Mouse (Mus musculus) frontal cortex, adult (tissue): ENCODE results near the gene Kif4.
A peak's percentile ranks its signal among the peaks of the same experiment; 100 is the strongest.

Experiments used
- ATAC-seq: cut with Nextera tagmentation; 2 replicates; pipeline ENCODE4 v1.9.2; 2017; ENCODE audit warnings: mild to moderate bottlenecking, moderate library complexity, mixed read lengths; ENCODE audit not compliant: low TSS enrichment

The Kif4 gene

DNA sequence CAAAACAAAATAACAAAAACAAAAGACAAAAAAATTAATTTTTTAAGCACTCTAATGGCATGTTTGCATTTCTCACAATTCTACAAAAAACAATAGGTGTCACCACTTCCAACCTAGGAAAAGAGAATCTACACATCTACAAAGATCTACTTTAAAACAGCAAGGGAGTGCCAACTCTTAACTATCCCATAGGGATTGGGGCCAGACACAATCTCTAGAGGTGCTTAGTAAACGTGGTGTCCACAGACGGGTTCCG, at the start of gene Kif4:
Kif4 (plus strand) TSS at position 192 of the 256 bp plus-strand sequence.
- no peak; the same call in 1 of the 2 replicates for ATAC-seq

DNA sequence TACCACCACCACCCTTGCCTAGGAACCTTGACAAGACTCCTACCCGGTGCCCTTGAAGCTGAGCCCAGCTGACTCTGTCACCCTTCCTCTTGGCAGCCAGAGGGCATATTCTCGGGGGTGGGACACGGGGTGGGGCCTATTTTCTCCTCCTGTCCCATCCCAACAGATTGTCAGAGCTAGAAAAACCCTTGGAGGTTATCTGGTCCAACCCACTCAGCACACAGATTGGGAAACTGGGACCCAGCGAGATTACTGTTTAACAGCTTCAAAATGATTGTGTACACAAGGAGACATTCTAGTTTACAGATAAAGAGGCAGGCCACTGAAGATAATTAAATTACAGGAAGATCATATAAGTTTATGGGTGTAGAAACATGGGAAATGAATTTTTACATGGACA, 30.7 kb upstream of the Kif4 start, which contains the start of gene P2ry4:
P2ry4 (minus strand) TSS at position 79 of the 400 bp plus-strand sequence.
- no peak for ATAC-seq

DNA sequence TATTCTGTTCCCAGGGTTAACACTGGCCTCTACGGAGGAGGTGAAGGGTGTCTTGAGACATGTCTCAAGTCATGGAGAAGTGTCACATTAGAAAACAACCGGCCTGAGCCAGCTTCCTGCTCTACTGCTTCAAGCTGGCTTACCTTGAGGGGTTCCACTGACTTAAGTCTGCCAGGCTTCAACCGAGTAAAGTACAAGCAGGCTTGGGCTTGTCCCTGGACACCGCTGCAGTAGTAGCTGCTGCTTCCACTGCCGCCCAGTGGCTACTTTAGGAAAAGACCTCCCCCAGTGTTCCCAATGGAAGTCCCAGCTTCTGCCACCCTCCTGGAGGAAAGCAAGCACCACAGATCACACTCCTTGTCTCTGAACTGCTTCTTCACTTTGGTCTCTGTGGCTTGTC, 28.1 kb upstream of the Kif4 start:
- ATAC-seq, result peak; percentile 85

DNA sequence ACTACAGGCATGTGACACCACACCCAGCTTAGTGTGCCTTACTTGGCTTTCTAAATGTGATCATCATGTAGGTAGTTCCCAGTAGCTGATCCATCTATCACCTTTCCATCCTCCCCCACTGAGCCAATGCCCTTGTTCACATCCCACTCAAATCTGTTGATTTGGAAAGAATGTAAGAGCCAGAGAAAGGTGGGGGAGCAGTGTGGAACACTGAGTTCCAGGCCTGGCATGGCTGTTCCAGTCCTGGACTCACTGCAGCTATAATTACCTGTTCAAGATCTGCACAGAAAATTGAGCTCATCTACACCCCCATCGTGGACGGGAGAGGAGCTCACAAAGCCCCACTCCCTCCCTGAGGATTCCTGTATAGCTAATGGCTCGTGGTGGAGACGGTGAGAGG, 25.8 kb upstream of the Kif4 start:
- peak; percentile 77 for ATAC-seq

DNA sequence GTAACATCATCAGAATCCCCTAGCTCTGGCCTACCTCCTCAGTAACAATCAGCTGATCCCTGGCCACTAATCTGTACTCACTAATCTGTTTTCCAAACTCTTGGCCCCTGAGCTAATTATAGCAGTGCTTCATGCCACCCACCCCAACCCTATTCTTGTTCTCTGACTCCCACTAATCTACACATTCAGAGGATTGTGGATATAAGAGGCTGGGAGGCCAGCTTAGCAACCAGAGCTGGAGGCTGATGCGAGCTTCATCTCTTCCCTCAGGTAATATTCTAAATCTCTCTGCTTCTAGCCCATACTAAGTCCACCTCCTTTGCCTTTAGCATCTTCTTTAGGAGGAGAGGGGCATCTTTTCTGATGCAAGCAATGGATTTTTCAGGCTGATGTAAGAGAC, 20.2 kb upstream of the Kif4 start, which contains the start of gene Arr3:
Arr3 (plus strand) TSS at position 184 of the 400 bp plus-strand sequence.
- ATAC-seq, result peak; percentile 79

DNA sequence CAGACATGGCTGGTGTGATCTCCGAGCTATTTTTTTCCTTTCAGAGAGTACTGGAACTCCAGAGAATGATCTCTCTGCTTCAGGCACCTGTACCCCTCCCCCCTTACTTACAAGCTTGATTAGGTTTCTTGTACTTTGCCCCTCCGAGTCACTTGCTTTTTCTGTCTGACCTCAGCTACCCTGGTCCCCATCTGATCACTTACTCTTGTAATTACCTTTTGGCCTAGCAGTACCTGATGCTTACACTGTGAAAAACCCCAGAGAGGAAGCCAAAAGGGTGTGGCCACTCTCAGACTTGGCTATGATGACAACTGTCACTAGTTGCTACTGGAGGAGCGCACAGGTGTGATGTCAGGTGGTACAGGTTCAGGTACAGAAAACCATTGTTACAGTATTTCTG, 7.0 kb upstream of the Kif4 start:
- ATAC-seq, result no peak

DNA sequence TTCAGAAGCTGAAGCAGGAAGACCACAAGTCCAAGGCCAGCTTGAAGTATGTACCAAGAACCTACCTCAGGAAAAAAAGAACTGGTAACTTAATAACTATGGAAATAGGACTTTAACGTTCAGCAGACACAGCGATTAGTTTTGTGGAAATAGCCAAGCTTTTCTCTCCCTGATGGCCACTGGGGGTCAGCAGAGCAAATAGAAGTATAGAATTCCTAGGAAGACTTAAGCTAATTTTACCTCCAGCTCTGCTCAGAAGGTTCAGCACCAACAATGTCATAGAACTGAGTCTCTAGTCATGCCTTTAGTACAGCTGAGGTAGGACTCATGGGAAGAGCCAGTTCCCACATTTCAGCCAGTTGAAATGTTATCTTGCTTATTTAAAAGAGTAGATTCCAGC, 4.2 kb upstream of the Kif4 start:
- no peak for ATAC-seq

DNA sequence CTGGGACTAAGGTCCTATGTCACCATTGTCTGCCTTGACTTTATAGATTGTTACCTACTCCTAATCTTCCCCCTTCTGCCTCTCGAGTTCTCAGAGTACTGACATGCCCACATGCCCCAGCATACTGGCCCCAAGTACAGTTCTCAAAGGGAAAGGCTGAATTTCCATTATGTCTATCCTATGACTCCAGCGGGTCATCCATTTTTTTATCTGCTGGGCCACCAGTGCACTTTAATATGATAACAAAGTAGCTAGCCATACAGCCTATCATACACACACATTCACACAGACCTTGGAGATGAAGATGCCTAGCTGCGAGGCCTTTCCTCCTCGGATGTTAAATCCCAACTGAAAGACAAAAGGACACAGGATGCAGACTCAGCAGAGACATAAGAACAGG, 1.3 kb upstream of the Kif4 start:
- no peak for ATAC-seq

DNA sequence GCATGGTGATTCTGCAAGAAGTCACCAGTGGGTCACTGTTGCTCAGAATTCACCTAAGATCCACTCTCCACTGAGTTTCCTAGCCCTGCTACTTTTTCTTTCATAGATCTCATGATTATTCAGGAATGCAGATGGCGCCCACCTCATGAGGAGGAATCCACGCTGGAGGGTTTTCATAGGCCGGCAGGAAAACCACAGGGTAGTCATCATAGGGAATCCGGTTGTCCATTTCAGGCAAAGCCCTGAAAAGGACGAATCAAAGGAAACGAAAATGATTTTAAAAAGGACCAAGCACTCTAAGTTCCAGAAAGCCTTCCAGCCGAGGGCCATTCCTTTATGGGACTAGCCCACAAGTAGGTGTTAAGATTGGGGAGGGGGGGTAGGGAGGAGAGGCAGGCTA, 391 bp upstream of the Kif4 start:
- no peak for ATAC-seq

DNA sequence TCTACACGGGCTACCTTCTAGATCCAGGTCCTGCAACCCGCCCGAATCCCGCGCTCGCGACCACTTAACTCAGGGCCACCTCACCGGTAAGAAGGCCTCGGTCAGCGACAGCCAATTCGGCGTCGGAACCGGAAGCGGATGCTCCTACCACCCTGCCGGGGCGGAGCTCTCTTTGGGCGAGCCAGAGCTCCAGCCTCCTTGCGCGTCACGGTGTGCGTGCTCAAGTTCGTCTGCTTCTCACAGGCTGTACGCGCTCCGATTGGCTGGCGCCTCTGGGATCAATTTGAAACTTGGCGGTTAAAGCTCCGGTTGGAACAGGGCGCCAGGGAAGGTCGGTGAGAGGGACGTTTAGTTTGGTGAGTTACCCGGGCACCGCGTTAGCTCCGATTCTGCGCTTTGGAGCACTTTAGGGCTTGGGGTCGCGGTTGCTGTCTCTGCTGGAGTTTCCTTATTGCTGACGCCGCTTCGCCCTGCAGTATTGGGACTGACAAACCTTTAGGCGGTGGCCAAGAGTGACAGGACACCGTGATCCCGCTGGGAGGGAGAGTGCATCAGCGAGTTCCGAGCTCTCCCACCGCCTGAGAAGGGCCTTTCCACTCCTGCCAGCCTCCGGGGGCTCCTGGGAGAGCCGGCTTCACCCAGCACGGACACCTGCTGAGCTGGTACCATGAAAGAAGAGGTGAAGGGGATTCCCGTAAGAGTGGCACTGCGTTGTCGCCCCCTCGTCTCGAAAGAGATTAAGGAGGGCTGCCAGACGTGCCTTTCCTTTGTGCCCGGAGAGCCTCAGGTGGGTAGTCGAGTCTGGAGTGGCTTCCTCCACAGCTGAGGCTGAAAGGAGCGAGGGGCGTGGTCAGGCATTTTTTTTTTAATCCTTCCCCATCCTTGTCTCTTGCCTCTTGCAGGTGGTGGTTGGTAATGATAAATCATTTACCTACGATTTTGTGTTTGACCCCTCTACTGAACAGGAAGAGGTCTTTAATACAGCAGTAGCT, 561 bp downstream of the Kif4 start, which contains the start of gene Pdzd11:
Pdzd11 (minus strand) TSS at position 767 of the 992 bp plus-strand sequence.
- peak; percentile 100 for ATAC-seq

DNA sequence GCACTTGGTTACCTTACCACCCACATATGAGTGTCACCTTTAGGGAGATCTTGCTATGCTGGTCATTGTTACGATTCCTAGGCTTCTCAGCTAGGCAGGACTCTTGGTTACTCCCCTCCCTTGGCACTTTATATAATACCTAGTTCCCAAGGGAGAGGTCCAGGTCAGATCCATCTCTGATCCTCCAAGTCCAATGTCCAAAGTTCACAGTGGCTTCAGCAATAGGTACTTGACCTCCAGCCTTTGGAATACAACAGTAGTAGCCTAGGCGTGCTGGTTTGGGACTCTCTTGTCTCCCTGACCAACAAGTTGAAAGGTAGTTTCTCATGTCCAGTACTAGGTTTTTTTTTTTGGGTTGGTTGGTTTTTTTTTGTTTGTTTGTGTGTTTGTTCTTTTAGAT, 3.5 kb downstream of the Kif4 start:
- ATAC-seq, result no peak

DNA sequence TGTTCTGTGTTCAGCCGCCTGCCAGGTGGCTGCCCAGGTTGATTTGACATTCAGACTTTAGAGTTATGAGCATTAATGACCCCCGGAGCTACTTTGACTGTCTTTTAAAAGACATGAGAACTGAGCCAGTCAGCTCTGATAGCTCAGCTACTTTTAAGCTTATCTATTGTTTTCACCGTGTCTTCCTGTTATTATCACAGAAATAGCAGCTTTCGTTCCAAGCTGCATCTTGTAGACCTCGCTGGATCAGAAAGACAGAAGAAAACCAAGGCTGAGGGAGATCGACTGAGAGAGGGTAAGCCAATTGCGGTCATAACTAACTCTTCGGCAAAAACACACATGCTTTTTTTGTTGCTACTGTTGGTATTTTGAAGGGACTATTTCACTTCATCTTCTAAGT, 12.9 kb downstream of the Kif4 start:
- no peak for ATAC-seq

DNA sequence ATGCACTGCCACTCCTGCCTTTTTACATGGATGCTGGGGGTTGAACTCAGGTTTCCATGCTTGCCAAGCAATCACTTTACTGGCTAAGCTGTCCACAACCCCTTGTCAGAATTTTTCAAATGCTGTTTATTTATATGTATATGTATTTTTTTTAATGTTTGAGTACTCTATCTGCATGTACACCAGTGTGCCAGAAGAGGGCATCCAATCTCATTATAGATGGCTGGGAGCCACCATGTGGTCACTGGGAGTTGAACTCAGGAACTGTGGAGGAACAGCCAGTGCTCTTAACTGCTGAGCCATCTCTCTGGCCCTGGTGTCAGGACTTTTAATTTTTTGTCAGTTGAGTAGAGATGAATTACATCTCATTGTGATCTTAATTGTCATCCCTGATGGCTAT, 27.3 kb downstream of the Kif4 start:
- no peak for ATAC-seq

DNA sequence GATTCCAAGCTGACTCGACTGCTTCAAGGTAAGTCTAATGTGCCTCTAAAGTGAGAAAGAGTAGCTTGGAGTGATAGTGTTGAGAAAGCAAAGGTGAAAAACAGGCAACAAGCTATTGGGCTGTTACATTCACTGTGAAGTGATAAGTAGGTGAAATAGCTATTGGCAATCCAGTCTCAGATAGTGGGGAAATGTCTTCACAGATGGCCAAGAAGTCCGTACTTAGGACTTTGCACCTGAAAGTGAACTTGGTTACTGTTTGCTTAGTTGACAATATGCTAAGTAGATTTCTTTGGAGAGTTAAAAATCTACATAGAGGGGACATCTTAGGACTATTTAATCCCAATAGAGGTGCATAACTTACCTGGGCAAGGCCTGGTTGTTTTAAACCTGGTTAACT, 39.3 kb downstream of the Kif4 start:
- ATAC-seq, result no peak

DNA sequence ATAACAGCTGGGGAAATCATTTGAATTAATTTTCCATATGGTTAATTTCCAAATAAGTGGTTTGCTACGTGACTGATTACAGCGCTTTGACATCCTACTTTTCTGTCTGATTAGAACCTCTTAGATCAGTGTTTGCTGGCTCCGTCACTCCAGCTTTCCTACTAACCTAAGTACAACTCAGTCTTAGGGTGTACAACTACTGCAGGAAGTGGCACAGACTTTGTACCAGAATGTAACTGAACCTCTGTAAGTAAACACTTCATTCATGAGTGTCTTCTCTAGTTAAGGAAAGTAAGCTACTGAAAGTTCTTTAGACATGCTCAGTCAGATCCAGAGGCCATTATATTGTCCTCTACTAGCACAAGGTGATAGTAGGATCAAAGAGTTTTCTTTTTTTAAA, 52.7 kb downstream of the Kif4 start:
- ATAC-seq, result no peak

DNA sequence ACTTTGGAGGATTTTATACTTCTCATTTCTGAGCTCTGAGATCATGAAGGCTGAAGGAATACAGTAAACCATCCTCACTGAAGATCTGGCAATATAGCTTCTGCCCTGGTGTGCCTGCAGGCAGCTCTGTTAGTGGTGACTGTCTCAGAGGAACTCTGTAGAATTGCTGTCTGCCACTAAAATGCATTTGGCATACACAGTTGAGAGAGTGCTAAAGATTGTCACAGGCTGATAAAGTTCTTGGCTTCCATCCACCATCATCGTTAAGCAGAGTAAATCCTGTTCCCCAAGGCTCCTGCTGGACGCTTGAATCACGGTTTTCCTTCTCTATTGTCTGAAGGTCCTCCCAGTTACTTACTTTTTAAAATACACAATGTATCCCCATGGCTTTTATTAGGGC, 61.0 kb downstream of the Kif4 start:
- ATAC-seq, result no peak

DNA sequence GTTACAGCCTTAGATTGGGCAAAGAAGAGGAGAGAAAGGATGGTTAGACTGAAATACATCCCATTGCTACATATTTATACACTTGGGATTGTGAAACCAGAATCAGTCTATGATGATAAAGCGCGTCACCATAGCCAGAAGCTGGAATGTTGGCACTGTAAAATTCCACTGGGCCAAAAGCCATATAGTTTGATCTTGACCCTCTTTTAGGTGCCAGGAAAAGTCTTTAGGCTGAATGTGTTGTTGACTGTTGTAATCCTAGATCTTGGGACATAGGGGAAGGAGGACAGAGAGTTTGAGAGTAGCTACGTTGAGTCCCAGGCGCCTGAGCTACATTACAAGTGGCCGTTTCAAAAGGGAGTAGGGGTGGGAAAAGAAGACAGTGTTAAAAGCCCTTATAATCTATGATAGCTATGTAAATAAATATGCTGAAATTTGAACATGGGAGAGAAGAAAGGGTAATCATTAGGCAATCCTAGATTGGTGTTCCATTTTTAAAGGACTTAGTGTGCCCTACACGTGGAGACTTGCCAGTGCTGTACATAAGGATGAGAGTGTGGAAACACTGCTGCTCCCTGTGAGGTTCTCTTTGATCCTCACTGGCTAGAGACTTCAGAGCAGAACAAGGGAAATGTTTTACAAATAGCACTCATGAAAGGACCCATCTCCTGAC, 62.0 kb downstream of the Kif4 start:
- ATAC-seq, result no peak

DNA sequence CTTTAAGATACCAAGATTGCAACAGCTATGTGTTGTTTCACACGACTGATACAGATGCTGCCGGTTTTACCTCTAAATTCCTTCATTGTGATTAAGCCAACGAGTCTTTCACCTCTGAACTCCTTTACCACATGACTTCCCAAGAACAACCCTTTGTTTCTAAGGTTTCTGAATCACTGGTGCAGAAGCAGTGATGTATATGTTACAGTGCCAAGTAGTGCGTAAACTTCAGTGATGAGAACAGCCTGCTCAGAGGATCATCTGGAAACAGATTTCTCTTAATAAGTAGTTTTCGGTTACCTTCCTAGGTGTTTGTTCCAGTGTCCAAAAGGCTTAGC, 62.5 kb downstream of the Kif4 start:
- no peak for ATAC-seq

DNA sequence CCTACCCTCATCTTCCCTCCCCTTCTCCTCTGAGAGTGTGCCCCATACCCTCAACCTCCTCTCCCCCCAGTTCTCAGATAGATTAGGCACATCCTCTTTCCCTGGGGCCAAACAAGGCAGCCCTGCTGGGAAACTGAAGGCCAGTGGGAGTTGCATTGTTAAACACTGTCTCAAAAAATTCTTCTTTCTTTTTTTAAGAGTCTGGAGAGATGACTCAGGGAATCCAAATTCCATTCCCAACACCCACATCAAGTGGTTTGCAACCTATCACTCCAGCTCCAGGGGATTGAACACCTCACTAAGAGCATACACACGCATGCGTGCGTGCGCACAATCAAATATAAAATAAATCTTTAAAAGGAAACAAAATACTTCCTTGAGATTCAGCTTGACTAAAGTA, 71.2 kb downstream of the Kif4 start:
- ATAC-seq, result no peak

DNA sequence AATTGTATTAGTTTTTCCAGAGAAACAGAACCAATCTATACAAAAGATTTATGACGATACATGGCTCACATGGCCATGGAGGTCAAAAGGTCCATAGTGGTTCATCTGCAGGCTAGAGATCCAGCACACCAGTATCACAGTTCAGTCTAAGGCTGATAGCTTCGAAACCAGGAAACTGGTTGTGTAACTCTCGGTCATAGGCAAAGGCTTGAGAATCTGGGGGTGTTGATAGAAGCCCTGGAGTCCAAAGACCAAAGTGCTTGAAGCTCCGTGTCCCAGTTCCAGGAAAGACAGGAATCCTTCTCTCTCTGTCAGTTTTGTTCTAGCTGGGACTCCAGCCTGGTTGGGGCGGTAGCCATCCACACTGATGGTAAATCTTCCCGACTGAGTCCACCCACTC, 82.5 kb downstream of the Kif4 start:
- ATAC-seq, result no peak

DNA sequence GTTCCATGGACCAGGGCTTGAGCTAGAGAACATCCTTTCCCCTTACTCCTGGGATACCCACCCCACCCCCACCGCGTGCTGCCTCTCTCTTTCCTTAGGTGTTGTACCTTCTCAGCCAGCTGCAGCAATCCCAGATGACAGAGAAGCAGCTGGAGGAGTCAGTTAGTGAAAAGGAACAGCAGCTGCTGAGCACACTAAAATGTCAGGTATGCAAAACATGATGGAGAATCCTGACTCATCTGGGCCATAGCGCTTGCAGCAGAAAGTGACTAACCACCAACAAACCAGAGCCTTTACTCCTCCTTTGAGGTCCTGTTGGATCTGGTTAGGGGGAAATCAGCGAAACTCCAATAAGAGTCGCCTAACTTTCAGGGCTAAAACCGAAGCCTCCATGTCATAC, 90.6 kb downstream of the Kif4 start:
- ATAC-seq, result no peak

DNA sequence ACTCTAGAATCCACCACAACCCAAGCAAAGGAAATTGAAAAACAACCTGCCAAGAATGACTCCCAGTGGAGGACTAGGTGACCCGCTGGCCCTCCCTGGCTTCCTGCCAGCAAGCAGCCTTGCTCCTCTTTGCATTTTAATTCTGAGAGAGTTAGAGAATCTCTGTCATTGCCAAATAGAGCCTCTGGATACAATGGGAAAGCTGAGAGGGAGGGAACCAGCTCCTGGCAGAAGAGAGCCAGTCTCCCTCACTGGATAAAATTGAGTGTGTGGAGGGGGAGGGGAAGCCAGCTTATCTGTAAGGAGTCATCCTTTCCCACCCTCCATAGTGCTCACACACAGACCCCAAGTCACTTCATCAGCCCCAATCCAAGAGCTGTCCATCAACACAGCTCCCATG, 103.4 kb downstream of the Kif4 start:
- no peak for ATAC-seq

DNA sequence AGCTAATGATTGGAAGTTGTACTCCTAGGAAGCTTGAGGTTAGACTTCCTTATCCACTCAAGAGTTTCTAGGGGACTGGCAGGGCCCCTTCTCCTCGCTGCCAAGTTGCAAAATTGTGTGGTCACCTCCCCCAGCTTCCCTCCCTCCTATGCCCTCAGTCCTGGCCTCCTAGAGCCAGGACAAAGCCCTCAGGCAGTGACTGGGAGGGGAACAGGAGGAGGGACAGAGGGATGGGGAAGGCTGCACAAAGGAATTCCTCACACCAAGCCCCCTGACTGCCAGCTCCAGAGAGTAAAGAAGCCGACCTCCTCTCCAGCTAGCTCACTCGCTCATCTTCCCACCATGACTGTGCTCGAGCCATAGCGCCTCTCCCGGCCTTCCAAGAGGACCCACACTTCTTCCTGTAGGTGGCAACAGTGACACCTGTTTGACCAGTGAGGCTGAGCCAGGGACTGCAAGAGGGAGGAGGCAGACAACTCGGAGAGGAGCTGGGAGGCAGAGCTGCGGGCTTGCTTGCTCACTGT, 104.2 kb downstream of the Kif4 start, which contains the start of gene Gdpd2:
Gdpd2 (plus strand) TSS at position 209 of the 524 bp plus-strand sequence.
- ATAC-seq, result peak; percentile 88
